Mouse (Mus musculus): ENCODE results near the gene Otx1. TPM values are rescaled to one million over a fixed set of nuclear protein-coding genes. Genes with fewer than 3 reads are reported as not detected.
A peak's percentile ranks its signal among the peaks of the same experiment; 100 is the strongest.

Otx1 gene
- polyA plus RNA-seq (2012; rRNA removed): not detected in 2 replicates

GRCm38 (mm10) chr11:22002783-22003340, at the start of gene Otx1:
TSS of gene Otx1 (minus strand) at chr11:22002897.
- H3K4me3 ChIP-seq (ENCODE audit: extremely low read depth, insufficient read depth, insufficient read length): peak within 1 kb of the TSS; percentile 42; the same call in 1 of the 2 replicates
- DNase-seq (ENCODE audit: low read depth in 1 of 2, low spot score in 2 of 2): no peak
- 5% methylated on average over 34 of the region's 34 CpGs for WGBS
- H3K36me3 ChIP-seq (ENCODE audit: control insufficient read depth, insufficient read depth, low read length): no peaks in the 10 kb centered on the region
- peaks cover 49% of the 10 kb centered on the region for H3K27me3 ChIP-seq (ENCODE audit: control insufficient read depth, insufficient read depth, low read length)
- no peak within 1 kb of the TSS for H3K27ac ChIP-seq (ENCODE audit: insufficient read depth, low read length)
- peaks cover 8% of the 10 kb centered on the region for H3K4me1 ChIP-seq (ENCODE audit: control insufficient read depth, insufficient read depth, insufficient read length)
- TF ChIP-seq POLR2A (IDR thresholded peaks at IDR 0.05; ENCODE audit: low read depth, low read length) (no peak), CTCF (IDR thresholded peaks at IDR 0.05; ENCODE audit: extremely low read depth, insufficient read depth, insufficient read length, insufficient replicate concordance) (no peak)

- DNase-seq (ENCODE audit: low read depth in 1 of 2, low spot score in 2 of 2): no peak
- H3K4me3 ChIP-seq (ENCODE audit: extremely low read depth, insufficient read depth, insufficient read length): no peak overlapping the region
- TF ChIP-seq CTCF (IDR thresholded peaks at IDR 0.05; ENCODE audit: extremely low read depth, insufficient read depth, insufficient read length, insufficient replicate concordance): no peak
- TF ChIP-seq POLR2A (IDR thresholded peaks at IDR 0.05; ENCODE audit: low read depth, low read length): no peak
- whole genome bisulfite sequencing: 93% methylated on average over 7 of the region's 7 CpGs
- H3K27ac ChIP-seq (ENCODE audit: insufficient read depth, low read length): no peak overlapping the region
- no peaks in the 10 kb centered on the region for H3K27me3 ChIP-seq (ENCODE audit: control insufficient read depth, insufficient read depth, low read length)
- H3K36me3 ChIP-seq (ENCODE audit: control insufficient read depth, insufficient read depth, low read length): no peaks in the 10 kb centered on the region
- H3K4me1 ChIP-seq (ENCODE audit: control insufficient read depth, insufficient read depth, insufficient read length): no peaks in the 10 kb centered on the region
Observed at GRCm38 (mm10) chr11:22050864-22051263, 48.2 kb upstream of the Otx1 start.

- WGBS: 90% methylated on average over 6 of the region's 6 CpGs
- Histone ChIP-seq H3K4me3 (ENCODE audit: extremely low read depth, insufficient read depth, insufficient read length) (no peak overlapping the region), H3K27me3 (ENCODE audit: control insufficient read depth, insufficient read depth, low read length) (no peaks in the 10 kb centered on the region), H3K36me3 (ENCODE audit: control insufficient read depth, insufficient read depth, low read length) (no peaks in the 10 kb centered on the region), H3K4me1 (ENCODE audit: control insufficient read depth, insufficient read depth, insufficient read length) (no peaks in the 10 kb centered on the region), H3K27ac (ENCODE audit: insufficient read depth, low read length) (no peak overlapping the region)
- TF ChIP-seq CTCF (IDR thresholded peaks at IDR 0.05; ENCODE audit: extremely low read depth, insufficient read depth, insufficient read length, insufficient replicate concordance) (no peak), POLR2A (IDR thresholded peaks at IDR 0.05; ENCODE audit: low read depth, low read length) (no peak)
- DNase-seq (ENCODE audit: low read depth in 1 of 2, low spot score in 2 of 2): no peak
Observed at GRCm38 (mm10) chr11:22039854-22040426, 37.2 kb upstream of the Otx1 start.

- H3K27ac ChIP-seq (ENCODE audit: insufficient read depth, low read length): no peak overlapping the region
- no peaks in the 10 kb centered on the region for H3K36me3 ChIP-seq (ENCODE audit: control insufficient read depth, insufficient read depth, low read length)
- H3K27me3 ChIP-seq (ENCODE audit: control insufficient read depth, insufficient read depth, low read length): no peaks in the 10 kb centered on the region
- 77% methylated on average over 7 of the region's 7 CpGs for WGBS
- no peak overlapping the region for H3K4me3 ChIP-seq (ENCODE audit: extremely low read depth, insufficient read depth, insufficient read length)
- DNase-seq (ENCODE audit: low read depth in 1 of 2, low spot score in 2 of 2): no peak
- TF ChIP-seq POLR2A (IDR thresholded peaks at IDR 0.05; ENCODE audit: low read depth, low read length) (no peak), CTCF (IDR thresholded peaks at IDR 0.05; ENCODE audit: extremely low read depth, insufficient read depth, insufficient read length, insufficient replicate concordance) (no peak)
- H3K4me1 ChIP-seq (ENCODE audit: control insufficient read depth, insufficient read depth, insufficient read length): no peaks in the 10 kb centered on the region
Observed at GRCm38 (mm10) chr11:22034564-22035105, 31.9 kb upstream of the Otx1 start.

- H3K27ac ChIP-seq (ENCODE audit: insufficient read depth, low read length): no peak overlapping the region
- no peaks in the 10 kb centered on the region for H3K27me3 ChIP-seq (ENCODE audit: control insufficient read depth, insufficient read depth, low read length)
- no peak for TF ChIP-seq CTCF (IDR thresholded peaks at IDR 0.05; ENCODE audit: extremely low read depth, insufficient read depth, insufficient read length, insufficient replicate concordance)
- TF ChIP-seq POLR2A (IDR thresholded peaks at IDR 0.05; ENCODE audit: low read depth, low read length): no peak
- no peaks in the 10 kb centered on the region for H3K36me3 ChIP-seq (ENCODE audit: control insufficient read depth, insufficient read depth, low read length)
- H3K4me3 ChIP-seq (ENCODE audit: extremely low read depth, insufficient read depth, insufficient read length): no peak overlapping the region
- WGBS: 87% methylated on average over 3 of the region's 3 CpGs
- DNase-seq (ENCODE audit: low read depth in 1 of 2, low spot score in 2 of 2): no peak
- H3K4me1 ChIP-seq (ENCODE audit: control insufficient read depth, insufficient read depth, insufficient read length): no peaks in the 10 kb centered on the region
Observed at GRCm38 (mm10) chr11:22033582-22033981, 30.9 kb upstream of the Otx1 start.

- no peaks in the 10 kb centered on the region for H3K4me1 ChIP-seq (ENCODE audit: control insufficient read depth, insufficient read depth, insufficient read length)
- H3K4me3 ChIP-seq (ENCODE audit: extremely low read depth, insufficient read depth, insufficient read length): no peak overlapping the region
- TF ChIP-seq POLR2A (IDR thresholded peaks at IDR 0.05; ENCODE audit: low read depth, low read length) (no peak), CTCF (IDR thresholded peaks at IDR 0.05; ENCODE audit: extremely low read depth, insufficient read depth, insufficient read length, insufficient replicate concordance) (no peak)
- WGBS: 85% methylated on average over 2 of the region's 2 CpGs
- H3K36me3 ChIP-seq (ENCODE audit: control insufficient read depth, insufficient read depth, low read length): no peaks in the 10 kb centered on the region
- H3K27ac ChIP-seq (ENCODE audit: insufficient read depth, low read length): no peak overlapping the region
- no peaks in the 10 kb centered on the region for H3K27me3 ChIP-seq (ENCODE audit: control insufficient read depth, insufficient read depth, low read length)
- DNase-seq (ENCODE audit: low read depth in 1 of 2, low spot score in 2 of 2): no peak
Observed at GRCm38 (mm10) chr11:22020602-22021001, 17.9 kb upstream of the Otx1 start.

- Histone ChIP-seq H3K4me1 (ENCODE audit: control insufficient read depth, insufficient read depth, insufficient read length) (no peaks in the 10 kb centered on the region), H3K27ac (ENCODE audit: insufficient read depth, low read length) (no peak overlapping the region), H3K36me3 (ENCODE audit: control insufficient read depth, insufficient read depth, low read length) (no peaks in the 10 kb centered on the region), H3K27me3 (ENCODE audit: control insufficient read depth, insufficient read depth, low read length) (no peaks in the 10 kb centered on the region), H3K4me3 (ENCODE audit: extremely low read depth, insufficient read depth, insufficient read length) (no peak overlapping the region)
- TF ChIP-seq POLR2A (IDR thresholded peaks at IDR 0.05; ENCODE audit: low read depth, low read length) (no peak), CTCF (IDR thresholded peaks at IDR 0.05; ENCODE audit: extremely low read depth, insufficient read depth, insufficient read length, insufficient replicate concordance) (no peak)
- 92% methylated on average over 8 of the region's 8 CpGs for whole genome bisulfite sequencing
- no peak for DNase-seq (ENCODE audit: low read depth in 1 of 2, low spot score in 2 of 2)
Observed at GRCm38 (mm10) chr11:22017444-22017843, 14.7 kb upstream of the Otx1 start.

Data from spleen, adult 2 months (tissue).